Mouse (Mus musculus): Measurements from ENCODE around the gene Gm20481. TPM values are rescaled to one million over a fixed set of nuclear protein-coding genes. Genes with fewer than 3 reads are reported as not detected.

Gene Gm20481
- polyA plus RNA-seq, 1 experiment = not detected

DNA sequence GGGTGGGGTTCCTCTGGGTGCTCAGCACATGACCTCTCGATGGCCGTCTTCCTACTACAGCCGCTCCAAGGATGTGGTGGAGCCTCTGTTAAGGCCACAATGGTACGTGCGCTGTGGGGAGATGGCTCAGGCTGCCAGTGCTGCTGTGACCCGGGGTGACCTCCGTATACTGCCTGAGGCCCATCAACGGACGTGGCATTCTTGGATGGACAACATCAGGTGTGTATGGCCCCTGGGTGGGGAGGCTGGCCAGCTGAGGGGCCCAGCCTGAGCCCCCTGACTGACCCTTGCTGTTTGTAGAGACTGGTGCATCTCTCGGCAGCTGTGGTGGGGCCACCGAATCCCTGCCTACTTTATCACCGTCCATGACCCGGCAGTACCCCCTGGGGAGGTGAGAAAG lies 42.7 kb downstream of the Gm20481 start:
- no peaks in the 10 kb centered on the region; the same call in 1 of the 2 replicates for H3K36me3 ChIP-seq (ENCODE audit: control insufficient read depth, insufficient read depth, low read length)
- H3K27ac ChIP-seq (ENCODE audit: control insufficient read depth, insufficient read depth, low read depth, low read length) = no peak overlapping the region
- TF ChIP-seq POLR2A (IDR thresholded peaks at IDR 0.05; ENCODE audit: control insufficient read depth, low read depth, low read length) = no peak
- no peak for TF ChIP-seq CTCF (IDR thresholded peaks at IDR 0.05; ENCODE audit: control insufficient read depth, insufficient read depth, insufficient replicate concordance, low read depth, low read length)
- no peaks in the 10 kb centered on the region for H3K4me1 ChIP-seq (ENCODE audit: control insufficient read depth, insufficient read depth, low read length)
- H3K4me3 ChIP-seq (ENCODE audit: control insufficient read depth, low read depth, low read length) = no peak overlapping the region
- H3K27me3 ChIP-seq (ENCODE audit: control insufficient read depth, insufficient read depth, low read length) = no peaks in the 10 kb centered on the region

DNA sequence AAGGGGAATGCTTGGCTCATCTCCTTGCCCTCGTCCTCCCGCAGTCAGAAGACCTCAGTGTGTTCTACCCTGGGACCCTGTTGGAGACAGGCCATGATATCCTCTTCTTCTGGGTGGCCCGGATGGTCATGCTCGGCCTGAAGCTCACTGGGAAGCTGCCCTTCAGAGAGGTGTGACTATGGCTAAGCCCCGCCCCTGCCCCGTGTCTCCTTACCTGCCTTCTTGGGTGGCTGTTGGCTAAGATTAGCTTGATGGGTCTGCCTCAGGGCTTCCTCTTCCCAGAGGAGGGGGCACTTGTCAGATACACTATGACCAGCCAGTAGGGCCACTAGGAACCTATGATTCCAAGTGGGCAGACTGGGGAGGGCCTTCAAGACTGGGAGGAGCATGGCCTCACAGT lies 43.5 kb downstream of the Gm20481 start:
- no peak for TF ChIP-seq POLR2A (IDR thresholded peaks at IDR 0.05; ENCODE audit: control insufficient read depth, low read depth, low read length)
- no peak for TF ChIP-seq CTCF (IDR thresholded peaks at IDR 0.05; ENCODE audit: control insufficient read depth, insufficient read depth, insufficient replicate concordance, low read depth, low read length)
- H3K36me3 ChIP-seq (ENCODE audit: control insufficient read depth, insufficient read depth, low read length) = no peaks in the 10 kb centered on the region; the same call in 1 of the 2 replicates
- no peaks in the 10 kb centered on the region for H3K4me1 ChIP-seq (ENCODE audit: control insufficient read depth, insufficient read depth, low read length)
- H3K4me3 ChIP-seq (ENCODE audit: control insufficient read depth, low read depth, low read length) = no peak overlapping the region
- H3K27me3 ChIP-seq (ENCODE audit: control insufficient read depth, insufficient read depth, low read length) = no peaks in the 10 kb centered on the region
- H3K27ac ChIP-seq (ENCODE audit: control insufficient read depth, insufficient read depth, low read depth, low read length) = no peak overlapping the region

DNA sequence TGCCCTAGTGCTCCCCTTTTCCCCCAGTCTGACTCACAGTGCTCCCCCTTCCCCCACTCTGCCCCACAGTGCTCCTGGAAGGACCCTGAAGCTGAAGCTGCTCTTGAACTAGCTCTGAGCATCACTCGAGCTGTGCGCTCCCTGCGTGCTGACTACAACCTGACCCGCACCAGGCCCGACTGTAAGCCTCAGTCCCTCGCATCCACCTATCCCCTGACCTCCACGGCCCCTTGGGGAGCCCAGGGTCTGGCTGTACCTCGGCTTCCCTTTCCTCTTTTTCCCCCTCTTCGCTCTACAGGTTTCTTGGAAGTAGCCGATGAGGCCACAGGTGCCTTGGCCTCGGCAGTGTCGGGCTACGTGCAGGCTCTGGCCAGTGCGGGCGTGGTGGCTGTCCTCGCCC lies 45.6 kb downstream of the Gm20481 start:
- Histone ChIP-seq H3K27ac (ENCODE audit: control insufficient read depth, insufficient read depth, low read depth, low read length) (no peak overlapping the region), H3K27me3 (ENCODE audit: control insufficient read depth, insufficient read depth, low read length) (no peaks in the 10 kb centered on the region), H3K4me1 (ENCODE audit: control insufficient read depth, insufficient read depth, low read length) (no peaks in the 10 kb centered on the region), H3K4me3 (ENCODE audit: control insufficient read depth, low read depth, low read length) (no peak overlapping the region), H3K36me3 (ENCODE audit: control insufficient read depth, insufficient read depth, low read length) (no peaks in the 10 kb centered on the region; the same call in 1 of the 2 replicates)
- TF ChIP-seq CTCF (IDR thresholded peaks at IDR 0.05; ENCODE audit: control insufficient read depth, insufficient read depth, insufficient replicate concordance, low read depth, low read length) = no peak
- no peak for TF ChIP-seq POLR2A (IDR thresholded peaks at IDR 0.05; ENCODE audit: control insufficient read depth, low read depth, low read length)

DNA sequence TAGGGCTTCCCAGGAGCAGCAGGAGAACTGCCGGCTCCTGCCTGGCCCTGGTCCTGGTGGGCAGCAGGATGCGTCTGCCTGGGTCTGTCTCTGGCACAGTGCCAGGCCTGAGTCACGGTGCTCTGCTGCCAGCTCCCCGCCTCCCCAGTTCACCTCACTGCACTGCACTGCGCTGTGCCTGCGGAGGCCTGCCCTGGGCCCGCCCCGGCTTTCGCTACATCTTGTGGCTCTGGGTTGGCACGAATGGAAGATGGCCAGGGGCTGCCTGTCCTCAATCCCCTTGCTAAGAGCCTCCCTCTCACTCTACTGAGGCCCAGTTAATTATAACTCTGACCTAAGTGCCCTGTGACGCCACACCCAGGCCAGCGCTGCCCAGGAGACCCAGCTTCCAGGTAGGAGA lies 46.7 kb downstream of the Gm20481 start, which contains the start of gene Vwa7:
TSS of gene Vwa7 (plus strand) at position 204 of the 400 bp plus-strand sequence.
- H3K27ac ChIP-seq (ENCODE audit: control insufficient read depth, insufficient read depth, low read depth, low read length) = no peak within 1 kb of the TSS
- H3K27me3 ChIP-seq (ENCODE audit: control insufficient read depth, insufficient read depth, low read length) = no peaks in the 10 kb centered on the region
- H3K36me3 ChIP-seq (ENCODE audit: control insufficient read depth, insufficient read depth, low read length) = no peaks in the 10 kb centered on the region; the same call in 1 of the 2 replicates
- peaks cover 3% of the 10 kb centered on the region for H3K4me1 ChIP-seq (ENCODE audit: control insufficient read depth, insufficient read depth, low read length)
- TF ChIP-seq POLR2A (IDR thresholded peaks at IDR 0.05; ENCODE audit: control insufficient read depth, low read depth, low read length) (no peak), CTCF (IDR thresholded peaks at IDR 0.05; ENCODE audit: control insufficient read depth, insufficient read depth, insufficient replicate concordance, low read depth, low read length) (no peak)
- H3K4me3 ChIP-seq (ENCODE audit: control insufficient read depth, low read depth, low read length) = no peak within 1 kb of the TSS

DNA sequence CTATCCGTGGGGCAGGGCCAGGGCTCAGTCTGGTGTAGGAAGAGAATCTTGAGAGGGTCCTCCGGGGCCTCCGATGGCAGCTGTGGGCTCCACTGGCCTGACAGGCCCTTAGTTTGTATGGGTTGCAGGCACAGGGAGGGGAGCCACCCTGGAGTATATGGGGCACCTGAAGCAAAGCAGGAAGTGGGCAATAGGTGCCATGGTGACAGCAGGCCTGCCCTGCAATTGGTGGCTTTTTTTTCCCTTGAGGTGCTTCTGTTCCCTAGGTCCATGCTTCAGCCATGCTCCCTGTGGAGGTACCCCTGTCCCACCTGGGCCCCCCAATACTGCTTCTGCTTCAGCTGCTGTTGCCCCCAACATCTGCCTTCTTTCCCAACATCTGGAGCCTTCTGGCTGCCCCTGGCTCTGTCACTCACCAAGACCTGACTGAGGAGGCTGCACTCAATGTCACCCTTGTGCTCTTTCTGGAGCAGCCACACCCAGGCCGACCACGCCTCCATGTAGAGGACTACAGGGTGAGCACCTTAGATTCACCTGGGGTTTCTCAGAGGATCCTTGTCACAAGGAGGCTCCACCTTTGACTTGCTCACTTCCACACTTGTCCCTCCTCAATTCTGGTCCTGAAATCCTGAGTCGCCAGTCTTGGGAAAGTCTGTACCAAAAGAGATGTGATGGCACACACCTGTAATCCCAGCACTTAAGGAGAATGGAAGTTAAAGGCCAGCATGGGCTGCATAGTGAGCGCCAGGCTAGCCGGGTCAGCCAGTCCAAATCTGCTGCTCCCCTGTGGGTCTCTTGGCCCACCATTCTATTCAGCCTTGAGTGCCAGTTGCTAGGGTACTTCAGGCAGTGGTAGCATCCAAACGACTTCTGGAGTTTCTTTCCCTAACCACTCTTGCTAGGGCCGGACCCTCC lies 47.3 kb downstream of the Gm20481 start:
- TF ChIP-seq POLR2A (IDR thresholded peaks at IDR 0.05; ENCODE audit: control insufficient read depth, low read depth, low read length) (no peak), CTCF (IDR thresholded peaks at IDR 0.05; ENCODE audit: control insufficient read depth, insufficient read depth, insufficient replicate concordance, low read depth, low read length) (no peak)
- Histone ChIP-seq H3K4me1 (ENCODE audit: control insufficient read depth, insufficient read depth, low read length) (peaks cover 5% of the 10 kb centered on the region), H3K27ac (ENCODE audit: control insufficient read depth, insufficient read depth, low read depth, low read length) (no peak overlapping the region), H3K27me3 (ENCODE audit: control insufficient read depth, insufficient read depth, low read length) (no peaks in the 10 kb centered on the region), H3K36me3 (ENCODE audit: control insufficient read depth, insufficient read depth, low read length) (no peaks in the 10 kb centered on the region), H3K4me3 (ENCODE audit: control insufficient read depth, low read depth, low read length) (no peak overlapping the region)

DNA sequence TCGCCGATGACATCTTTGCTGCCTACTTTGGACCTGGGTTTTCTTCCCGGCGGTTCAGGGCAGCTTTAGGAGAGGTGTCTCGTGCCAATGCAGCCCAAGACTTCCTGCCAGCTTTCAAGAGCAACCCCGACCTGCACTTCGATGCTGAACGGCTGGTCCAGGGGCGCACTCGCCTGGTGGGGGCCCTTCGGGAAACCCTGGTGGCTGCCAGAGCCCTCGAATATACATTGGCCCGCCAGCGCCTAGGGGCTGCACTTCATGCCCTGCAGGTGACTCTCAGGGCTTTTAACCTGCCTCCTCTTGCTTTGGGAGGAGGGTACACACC lies 48.0 kb downstream of the Gm20481 start:
- Histone ChIP-seq H3K4me1 (ENCODE audit: control insufficient read depth, insufficient read depth, low read length) (peaks cover 5% of the 10 kb centered on the region), H3K27me3 (ENCODE audit: control insufficient read depth, insufficient read depth, low read length) (no peaks in the 10 kb centered on the region), H3K27ac (ENCODE audit: control insufficient read depth, insufficient read depth, low read depth, low read length) (no peak overlapping the region), H3K36me3 (ENCODE audit: control insufficient read depth, insufficient read depth, low read length) (no peaks in the 10 kb centered on the region), H3K4me3 (ENCODE audit: control insufficient read depth, low read depth, low read length) (no peak overlapping the region)
- TF ChIP-seq POLR2A (IDR thresholded peaks at IDR 0.05; ENCODE audit: control insufficient read depth, low read depth, low read length) (no peak), CTCF (IDR thresholded peaks at IDR 0.05; ENCODE audit: control insufficient read depth, insufficient read depth, insufficient replicate concordance, low read depth, low read length) (no peak)

DNA sequence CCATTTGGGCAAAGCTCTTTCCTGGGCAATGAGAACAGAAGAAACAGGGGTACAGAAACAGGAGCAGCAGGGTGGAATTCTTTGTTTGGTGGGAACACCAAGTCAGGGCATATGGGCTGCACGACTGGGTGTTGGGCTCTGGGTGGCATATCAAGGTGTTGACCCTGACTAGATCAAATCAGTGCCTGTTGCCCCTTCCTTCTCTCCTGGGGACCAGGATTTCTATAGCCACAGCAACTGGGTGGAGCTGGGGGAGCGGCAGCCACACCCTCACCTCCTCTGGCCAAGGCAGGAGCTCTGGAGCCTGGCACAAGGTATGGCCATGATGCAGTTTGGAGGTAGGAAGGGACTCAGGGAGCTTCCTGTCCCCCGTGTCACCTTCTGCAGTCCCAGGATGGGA lies 48.5 kb downstream of the Gm20481 start:
- H3K4me3 ChIP-seq (ENCODE audit: control insufficient read depth, low read depth, low read length) = no peak overlapping the region
- H3K27ac ChIP-seq (ENCODE audit: control insufficient read depth, insufficient read depth, low read depth, low read length) = no peak overlapping the region
- no peaks in the 10 kb centered on the region for H3K36me3 ChIP-seq (ENCODE audit: control insufficient read depth, insufficient read depth, low read length)
- TF ChIP-seq POLR2A (IDR thresholded peaks at IDR 0.05; ENCODE audit: control insufficient read depth, low read depth, low read length) (no peak), CTCF (IDR thresholded peaks at IDR 0.05; ENCODE audit: control insufficient read depth, insufficient read depth, insufficient replicate concordance, low read depth, low read length) (no peak)
- H3K27me3 ChIP-seq (ENCODE audit: control insufficient read depth, insufficient read depth, low read length) = no peaks in the 10 kb centered on the region
- peaks cover 5% of the 10 kb centered on the region for H3K4me1 ChIP-seq (ENCODE audit: control insufficient read depth, insufficient read depth, low read length)

All from testis, adult 2 months (tissue).